Mouse (Mus musculus) bone marrow, adult 2 months (tissue): ENCODE results near the gene Usp54.

ENCODE experiments used
- CTCF ChIP-seq: fragments of 200-500 bp; IDR thresholded peaks from 2 replicates; pipeline ENCODE4 v1.5.1; 2011; ENCODE audit warnings: low read length, control low read depth; ENCODE audit not compliant: control insufficient read depth, insufficient read depth
- POLR2A ChIP-seq: fragments of 200-500 bp; IDR thresholded peaks from 2 replicates; pipeline ENCODE4 v1.6.1; 2011; ENCODE audit warnings: low read depth, mild to moderate bottlenecking, control low read depth, low read length, borderline replicate concordance; ENCODE audit not compliant: control insufficient read depth

GRCm38 (mm10) chr14:20662740-20663139 is 21.9 kb upstream of the Usp54 start:
- no peak for TF ChIP-seq POLR2A
- no peak for TF ChIP-seq CTCF
